Mouse (Mus musculus) heart, adult 2 months (tissue): ENCODE results near the gene D1Pas1.

ENCODE experiments used
- CTCF ChIP-seq: fragments of 200-600 bp; IDR thresholded peaks from 2 replicates; pipeline ENCODE4 v1.8.1; 2022; ENCODE audit warnings: antibody characterized with exemption, mild to moderate bottlenecking, moderate library complexity
- EP300 ChIP-seq: fragments of 200-500 bp; IDR thresholded peaks from 2 replicates; pipeline ENCODE4 v1.6.1; 2011; ENCODE audit warnings: low read depth, low read length, control low read depth; ENCODE audit not compliant: insufficient read depth
- POLR2A ChIP-seq: fragments of 200-500 bp; IDR thresholded peaks from 2 replicates; pipeline ENCODE4 v1.6.1; 2011; ENCODE audit warnings: mild to moderate bottlenecking, low read depth, low read length, control low read depth; ENCODE audit not compliant: insufficient read depth

DNA sequence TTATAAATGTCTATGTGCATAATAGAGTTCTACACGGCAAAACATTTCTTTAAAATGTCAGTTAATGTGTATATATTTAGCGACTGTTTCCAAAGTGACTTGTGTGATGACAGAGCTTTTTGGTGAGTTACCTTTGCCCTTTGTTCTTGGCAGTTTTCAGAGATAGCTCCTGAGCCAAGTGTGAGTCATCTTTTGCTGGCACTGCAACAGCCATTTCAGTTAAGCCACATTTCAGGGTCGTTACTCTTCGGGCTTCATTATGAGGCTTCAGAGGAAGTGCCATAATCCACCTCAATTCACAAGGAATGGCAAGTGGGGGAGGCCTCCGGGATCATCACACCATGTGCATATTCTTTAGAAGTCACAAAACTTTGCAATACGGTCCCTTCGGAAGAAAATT lies 52.8 kb downstream of the D1Pas1 start:
- TF ChIP-seq CTCF (no peak), EP300 (no peak), POLR2A (no peak)
